Mouse (Mus musculus) heart, postnatal 0 days (tissue): Measurements from ENCODE around the gene Rabl3. TPM values are rescaled to one million over a fixed set of nuclear protein-coding genes. Genes with fewer than 3 reads are reported as not detected.

Experiments used
- ATAC-seq: fragments of 200-750 bp; cut with Nextera tagmentation; 2 replicates; pipeline ENCODE4 v1.8.0; 2017; ENCODE audit warnings: low read depth, moderate number of reproducible peaks, moderate library complexity; ENCODE audit not compliant: insufficient read depth
- DNase-seq: peaks from one replicate; pipeline ENCODE4 v3.0.0-alpha.2; 2016; ENCODE audit warnings: low spot score
- H3K27ac ChIP-seq: fragments of 300-500 bp; sonication (generic); 2 replicates; pipeline ENCODE4 v1.5.1; 2014; ENCODE audit warnings: low read depth, mild to moderate bottlenecking
- H3K27me3 ChIP-seq: fragments of 300-500 bp; sonication (generic); 2 replicates; pipeline ENCODE4 v1.6.1; 2014; ENCODE audit warnings: low read length, mixed read lengths; ENCODE audit not compliant: control insufficient read depth, insufficient read depth
- H3K36me3 ChIP-seq: fragments of 300-500 bp; sonication (generic); replicated peaks from 2 replicates; pipeline ENCODE4 v1.6.1; 2014; ENCODE audit warnings: low read length, mixed read lengths; ENCODE audit not compliant: control insufficient read depth, insufficient read depth
- H3K4me1 ChIP-seq: fragments of 300-500 bp; sonication (generic); 2 replicates; pipeline ENCODE4 v1.6.1; 2014; ENCODE audit warnings: antibody characterized with exemption; ENCODE audit not compliant: control insufficient read depth, insufficient read depth
- H3K4me2 ChIP-seq: fragments of 300-500 bp; sonication (generic); 2 replicates; pipeline ENCODE4 v1.6.1; 2014; ENCODE audit warnings: low read depth, mild to moderate bottlenecking, low read length, moderate library complexity
- H3K4me3 ChIP-seq: fragments of 300-500 bp; sonication (generic); 2 replicates; pipeline ENCODE4 v1.5.1; 2014; ENCODE audit warnings: low read depth, low read length
- H3K9ac ChIP-seq: fragments of 300-500 bp; sonication (generic); replicated peaks from 2 replicates; pipeline ENCODE4 v1.6.1; 2014; ENCODE audit warnings: low read depth, low read length, mixed read lengths
- H3K9me3 ChIP-seq: fragments of 300-500 bp; sonication (generic); replicated peaks from 2 replicates; pipeline ENCODE4 v1.6.1; 2016; ENCODE audit warnings: low read length; ENCODE audit not compliant: control insufficient read depth
- CTCF ChIP-seq: IDR thresholded peaks from 2 replicates; pipeline ENCODE4 v1.5.1; 2016; ENCODE audit warnings: antibody characterized with exemption, control low read depth, low read depth
- EP300 ChIP-seq: IDR thresholded peaks from 2 replicates; pipeline ENCODE4 v1.6.1; 2016; ENCODE audit warnings: antibody characterized with exemption, low read depth
- WGBS: fragments of 180-500 bp; shearing (Covaris S2); extraction: QIAGEN DNeasy Blood & Tissue Kit; methylation state at CpG from one replicate; pipeline ENCODE4 v1.1.7; 2014; 5-methylcytosine and 5-hydroxymethylcytosine counted together
- polyA plus RNA-seq: library from polyadenylated mRNA; unstranded; fragments of >200 nt; fragmentation: Nextera tagmentation; extraction: Ambion mirVana; gene quantifications from 2 replicates; pipeline ENCODE4 v1.2.1, GENCODE M21; 2015
- total RNA-seq: library from RNA; depleted of rRNA; stranded (reverse); fragments of >200 nt; gene quantifications from 2 replicates; pipeline ENCODE4 v1.2.3, GENCODE M21; 2014; ENCODE audit warnings: low replicate concordance

Gene Rabl3
- total and polyA plus RNA-seq, 2 experiments from 2014 or later = 4.9 to 18.5 TPM

DNA sequence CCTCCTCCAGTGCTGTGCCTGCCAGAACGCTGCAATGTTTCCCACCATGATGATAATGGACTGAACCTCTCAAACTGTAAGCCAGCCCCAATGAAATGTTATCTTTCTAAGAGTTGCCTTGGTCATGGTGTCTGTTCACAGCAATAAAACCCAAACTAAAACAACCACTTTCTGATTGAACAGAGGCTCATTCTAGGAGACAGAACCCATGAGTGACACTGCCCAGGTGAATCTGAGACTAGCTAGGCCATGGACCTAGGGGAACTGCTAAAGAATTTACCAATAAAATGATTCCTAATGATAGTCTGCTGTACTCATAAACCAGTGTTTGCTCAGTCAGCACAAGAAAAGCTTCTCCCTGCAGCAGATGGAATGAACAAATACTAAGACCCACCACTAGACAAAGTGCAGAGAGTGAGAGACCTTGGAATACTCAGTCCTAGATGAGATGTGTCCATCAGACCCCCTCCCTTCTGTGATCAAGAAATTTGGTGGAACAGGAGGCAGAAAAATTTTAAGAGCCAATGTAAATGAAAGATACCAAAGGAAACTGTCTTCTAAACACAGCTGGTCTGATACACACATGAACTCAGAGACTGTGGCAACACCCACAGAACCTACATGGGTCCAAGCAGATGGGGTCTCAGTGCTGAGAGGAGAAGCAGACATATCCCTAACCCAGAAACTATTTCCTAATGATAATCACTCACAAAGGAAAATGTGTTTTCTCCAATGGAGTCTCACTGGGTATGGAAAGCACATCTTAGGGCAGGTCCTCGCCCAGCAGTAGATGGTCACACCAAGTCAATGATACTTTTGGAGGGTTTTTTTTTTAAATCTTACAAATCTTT lies 19.3 kb upstream of the Rabl3 start:
- 88% methylated on average over 2 of the region's 2 CpGs for WGBS

DNA sequence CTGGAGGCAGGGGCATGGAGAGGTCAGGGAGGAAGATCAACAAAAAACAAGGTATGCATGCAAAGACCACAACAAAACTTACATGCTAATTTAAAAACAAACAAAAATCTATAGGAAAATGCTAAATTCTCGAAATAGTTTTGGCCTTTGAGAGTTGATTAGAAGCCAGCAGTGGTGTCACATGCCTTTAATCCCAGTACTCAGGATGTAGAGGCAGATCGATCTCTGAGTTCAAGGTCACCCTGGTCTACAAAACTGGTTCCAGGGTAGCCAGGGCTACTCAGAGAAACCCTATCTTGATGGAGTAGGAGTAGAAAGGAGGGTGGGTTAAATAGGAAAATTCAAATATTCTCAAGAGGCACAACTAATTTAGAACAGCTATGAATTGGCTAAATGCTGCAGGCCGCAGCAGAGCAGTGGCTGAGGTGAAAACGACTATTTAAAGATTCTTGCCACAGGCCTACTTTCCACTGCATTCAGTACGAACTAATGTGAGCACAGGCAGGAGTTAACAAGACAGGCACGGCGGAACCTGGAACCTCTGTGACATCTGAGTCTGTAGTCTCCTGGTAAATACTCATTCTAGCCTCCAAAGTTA lies 17.5 kb upstream of the Rabl3 start:
- Histone ChIP-seq H3K9me3 (0 out of 2 replicates have a peak, but pooled peaks cover 6% of the 10 kb centered on the region), H3K27me3 (no peaks in the 10 kb centered on the region), H3K27ac (no peak overlapping the region), H3K4me1 (0 out of 2 replicates have a peak, but pooled peaks cover 10% of the 10 kb centered on the region), H3K36me3 (peaks cover 47% of the 10 kb centered on the region), H3K4me2 (no peak overlapping the region), H3K9ac (no peak overlapping the region), H3K4me3 (no peak overlapping the region)
- ATAC-seq = no peak
- WGBS = 81% methylated on average over 7 of the region's 7 CpGs
- TF ChIP-seq CTCF = no peak
- TF ChIP-seq EP300 = no peak
- DNase-seq = no peak

More for the DNA sequence above, 19.3 kb upstream of the Rabl3 start:
- DNase-seq (no peak), ATAC-seq (no peak)
- no peak overlapping the region for H3K9ac ChIP-seq
- H3K36me3 ChIP-seq = peaks cover 53% of the 10 kb centered on the region
- H3K4me1 ChIP-seq = 0 out of 2 replicates have a peak, but pooled peaks cover 2% of the 10 kb centered on the region
- H3K4me3 ChIP-seq = no peak overlapping the region
- H3K4me2 ChIP-seq = no peak overlapping the region
- H3K9me3 ChIP-seq = 0 out of 2 replicates have a peak, but pooled peaks cover 6% of the 10 kb centered on the region
- H3K27me3 ChIP-seq = no peaks in the 10 kb centered on the region
- TF ChIP-seq CTCF (no peak), EP300 (no peak)
- no peak overlapping the region for H3K27ac ChIP-seq

DNA sequence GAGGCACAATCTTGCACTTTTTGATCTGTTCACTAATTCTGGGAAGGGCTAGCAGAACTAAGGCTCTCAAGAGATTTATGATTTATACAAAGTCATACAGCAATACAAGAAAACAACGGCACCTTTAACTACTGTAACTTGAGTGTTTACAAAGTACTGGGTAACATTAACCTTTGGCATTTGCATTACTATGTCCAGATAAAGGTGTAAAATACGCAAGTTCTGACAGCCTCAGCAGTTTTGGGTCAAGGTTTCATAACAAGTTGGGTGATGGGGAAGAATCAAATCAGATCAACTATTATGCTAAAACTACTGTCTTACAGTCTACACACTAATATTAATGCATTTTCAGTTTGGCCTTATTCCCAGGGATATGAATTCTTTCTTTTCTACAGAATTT lies 14.6 kb upstream of the Rabl3 start:
- no peak overlapping the region for H3K4me3 ChIP-seq
- ATAC-seq = no peak
- TF ChIP-seq CTCF = no peak
- no peak for TF ChIP-seq EP300
- 0 out of 2 replicates have a peak, but pooled peaks cover 6% of the 10 kb centered on the region for H3K9me3 ChIP-seq
- H3K9ac ChIP-seq = no peak overlapping the region
- H3K36me3 ChIP-seq = peaks cover 37% of the 10 kb centered on the region
- H3K27me3 ChIP-seq = no peaks in the 10 kb centered on the region
- no peak overlapping the region for H3K27ac ChIP-seq
- no peak overlapping the region for H3K4me2 ChIP-seq
- WGBS = 87% methylated on average over 2 of the region's 2 CpGs
- no peak for DNase-seq
- peaks cover 21% of the 10 kb centered on the region; the same call in 1 of the 2 replicates for H3K4me1 ChIP-seq

DNA sequence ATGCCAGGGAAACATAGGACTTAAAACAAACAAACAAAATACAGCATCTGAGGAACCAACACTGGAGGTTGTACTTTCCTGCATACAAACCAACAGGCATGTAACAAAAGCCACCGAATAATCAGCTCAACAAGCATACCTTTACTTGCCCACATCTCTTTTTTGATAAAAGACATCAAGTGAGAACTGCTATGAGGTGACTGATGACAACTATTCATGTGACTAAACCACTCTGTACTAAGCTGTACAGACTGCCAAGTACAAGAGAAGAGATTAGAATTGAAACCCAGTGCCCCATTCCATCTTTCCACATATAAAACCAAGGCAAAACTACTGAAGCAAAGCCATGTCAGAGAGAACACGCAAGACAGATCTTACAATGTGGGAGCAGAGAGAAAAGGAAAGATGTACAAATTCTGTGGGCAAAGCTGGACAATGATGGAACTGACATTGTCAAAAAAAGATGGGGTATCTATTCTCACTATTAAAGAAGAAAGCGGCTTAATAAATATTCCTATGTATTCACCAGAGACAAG lies 12.9 kb upstream of the Rabl3 start:
- TF ChIP-seq EP300 (no peak), CTCF (no peak)
- ATAC-seq (peak; percentile 89), DNase-seq (peak; percentile 51)
- Histone ChIP-seq H3K4me3 (no peak overlapping the region), H3K9me3 (0 out of 2 replicates have a peak, but pooled peaks cover 6% of the 10 kb centered on the region), H3K4me1 (peaks cover 21% of the 10 kb centered on the region; the same call in 1 of the 2 replicates), H3K4me2 (peak overlapping the region; percentile 21), H3K36me3 (peaks cover 30% of the 10 kb centered on the region), H3K27ac (peak overlapping the region; percentile 74), H3K27me3 (no peaks in the 10 kb centered on the region), H3K9ac (no peak overlapping the region)
- WGBS = 47% methylated on average over 3 of the region's 3 CpGs

DNA sequence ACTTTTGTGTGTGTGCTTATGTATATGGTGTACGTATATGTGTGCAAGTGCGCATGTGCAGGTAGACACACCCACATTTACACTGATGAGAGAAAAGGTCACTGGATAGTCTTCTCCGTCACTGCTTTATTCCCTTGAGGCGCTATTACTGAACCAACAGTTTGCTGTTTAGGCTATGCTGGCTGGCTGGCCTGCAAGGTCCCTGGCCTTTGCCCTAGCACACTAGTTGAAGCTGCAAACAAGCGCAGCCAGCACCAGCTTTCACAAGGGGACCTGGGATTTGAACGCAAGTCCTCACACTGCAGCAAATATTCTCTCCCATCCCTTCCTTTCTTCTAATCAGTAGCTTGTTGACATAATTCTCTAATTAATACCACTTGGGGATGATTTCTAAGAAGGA lies 9.5 kb upstream of the Rabl3 start:
- Histone ChIP-seq H3K27me3 (no peaks in the 10 kb centered on the region), H3K27ac (no peak overlapping the region), H3K36me3 (peaks cover 13% of the 10 kb centered on the region), H3K4me1 (peaks cover 33% of the 10 kb centered on the region; the same call in 1 of the 2 replicates), H3K4me2 (no peak overlapping the region), H3K9me3 (no peaks in the 10 kb centered on the region), H3K9ac (no peak overlapping the region), H3K4me3 (no peak overlapping the region)
- DNase-seq = no peak
- TF ChIP-seq EP300 (no peak), CTCF (no peak)
- no peak for ATAC-seq
- WGBS = 90% methylated on average over 6 of the region's 6 CpGs
